Mouse (Mus musculus) myocyte (in vitro differentiated cells): Measurements from ENCODE around the gene Plcb1. TPM values are rescaled to one million over a fixed set of nuclear protein-coding genes. Genes with fewer than 3 reads are reported as not detected.

ENCODE experiments used
- H3K27me3 ChIP-seq: one replicate; pipeline ENCODE4 v1.6.1; 2011; ENCODE audit not compliant: control insufficient read depth, insufficient read depth, insufficient read length
- H3K36me3 ChIP-seq: one replicate; pipeline ENCODE4 v1.6.1; 2011; ENCODE audit not compliant: control insufficient read depth, insufficient read depth
- H3K4me2 ChIP-seq: one replicate; pipeline ENCODE4 v1.6.1; 2011; ENCODE audit warnings: low read depth, control low read depth
- H3K4me3 ChIP-seq: one replicate; pipeline ENCODE4 v1.5.1; 2011; ENCODE audit warnings: mild to moderate bottlenecking, control low read depth, moderate library complexity
- H3K79me2 ChIP-seq: one replicate; pipeline ENCODE4 v1.6.1; 2011; ENCODE audit not compliant: control insufficient read depth, insufficient read depth
- H3ac ChIP-seq: one replicate; pipeline ENCODE4 v1.6.1; 2011; ENCODE audit not compliant: control insufficient read depth, insufficient read length
- CEBPB ChIP-seq: IDR thresholded peaks from 2 replicates; pipeline ENCODE4 v1.6.1; 2011; ENCODE audit warnings: mild to moderate bottlenecking, moderate library complexity; ENCODE audit not compliant: poor library complexity, insufficient read depth, severe bottlenecking
- E2F4 ChIP-seq: IDR thresholded peaks from one replicate; pipeline ENCODE4 v1.6.1; 2011; ENCODE audit warnings: mild to moderate bottlenecking, control low read depth, moderate library complexity; ENCODE audit not compliant: insufficient read depth
- MAX ChIP-seq: IDR thresholded peaks from one replicate; pipeline ENCODE4 v1.6.1; 2011; ENCODE audit warnings: low read depth, mild to moderate bottlenecking, control low read depth
- MYOD1 ChIP-seq, 3 experiments: IDR thresholded peaks; one replicate each; pipeline ENCODE4 v1.6.1; 2011; ENCODE audit warnings: control low read depth in 2 of 3, low read depth in 2 of 3, mild to moderate bottlenecking in 2 of 3, moderate library complexity in 1 of 3; ENCODE audit not compliant: insufficient read length in 2 of 3, control insufficient read depth in 1 of 3
- MYOG ChIP-seq, 3 experiments: IDR thresholded peaks; one replicate each; pipeline ENCODE4 v1.6.1; 2011; ENCODE audit warnings: control low read depth in 2 of 3, low read depth in 2 of 3, mild to moderate bottlenecking in 2 of 3; ENCODE audit not compliant: insufficient read length in 2 of 3, control insufficient read depth in 1 of 3, insufficient read depth in 1 of 3
- POLR2A ChIP-seq: IDR thresholded peaks from one replicate; pipeline ENCODE4 v1.6.1; 2011; ENCODE audit warnings: low read depth, mild to moderate bottlenecking, control low read depth, moderate library complexity; ENCODE audit not compliant: insufficient read length
- POLR2AphosphoS2 ChIP-seq: IDR thresholded peaks from one replicate; pipeline ENCODE4 v1.6.1; 2011; ENCODE audit warnings: low read depth, control low read depth; ENCODE audit not compliant: insufficient read length
- REST ChIP-seq: IDR thresholded peaks from one replicate; pipeline ENCODE4 v1.6.1; 2011; ENCODE audit warnings: mild to moderate bottlenecking, control low read depth, moderate library complexity; ENCODE audit not compliant: insufficient read depth, insufficient read length
- SRF ChIP-seq: IDR thresholded peaks from one replicate; pipeline ENCODE4 v1.6.1; 2011; ENCODE audit warnings: low read depth; ENCODE audit not compliant: control insufficient read depth, insufficient read length
- TCF12 ChIP-seq: IDR thresholded peaks from one replicate; pipeline ENCODE4 v1.6.1; 2011; ENCODE audit warnings: mild to moderate bottlenecking, control low read depth; ENCODE audit not compliant: poor library complexity, insufficient read depth, severe bottlenecking
- TCF3 ChIP-seq: IDR thresholded peaks from one replicate; pipeline ENCODE4 v1.6.1; 2011; ENCODE audit warnings: low read depth, control low read depth; ENCODE audit not compliant: insufficient read length
- USF1 ChIP-seq: IDR thresholded peaks from one replicate; pipeline ENCODE4 v1.6.1; 2011; ENCODE audit warnings: low read depth, mild to moderate bottlenecking, control low read depth, moderate library complexity
- polyA plus RNA-seq: library from polyadenylated mRNA; unstranded; fragments of >200 nt; fragmentation: generic; extraction: Trizol; gene quantifications from one replicate; pipeline ENCODE4 v1.2.1, GENCODE M21; 2012; ENCODE audit warnings: missing spikeins

Plcb1 gene
- polyA plus RNA-seq, 1 experiment = 0.76 TPM

GRCm38 (mm10) chr2:135010371-135010770, 224.5 kb downstream of the Plcb1 start:
- no peaks in the 10 kb centered on the region for H3K79me2 ChIP-seq
- no peaks in the 10 kb centered on the region for H3K27me3 ChIP-seq
- TF ChIP-seq POLR2A = no peak
- TF ChIP-seq TCF12 = no peak
- TF ChIP-seq POLR2AphosphoS2 = no peak
- no peak for TF ChIP-seq REST
- no peak for TF ChIP-seq MYOG (IDR thresholded peaks at IDR 0.05; ENCODE audit: control insufficient read depth in 1 of 3, insufficient read depth in 1 of 3, insufficient read length in 2 of 3, low read depth in 2 of 3)
- TF ChIP-seq CEBPB = no peak
- no peak for TF ChIP-seq SRF
- H3K4me3 ChIP-seq = no peak overlapping the region
- H3ac ChIP-seq = no peak overlapping the region
- no peaks in the 10 kb centered on the region for H3K36me3 ChIP-seq
- H3K4me2 ChIP-seq = no peak overlapping the region

- Histone ChIP-seq H3K4me3 (no peak overlapping the region), H3K27me3 (no peaks in the 10 kb centered on the region), H3ac (no peak overlapping the region), H3K79me2 (no peaks in the 10 kb centered on the region), H3K36me3 (no peaks in the 10 kb centered on the region), H3K4me2 (no peak overlapping the region)
- TF ChIP-seq USF1 (no peak), SRF (no peak), MYOD1 (IDR thresholded peaks at IDR 0.05; ENCODE audit: control insufficient read depth in 1 of 3, insufficient read length in 2 of 3, low read depth in 2 of 3) (no peak), MYOG (IDR thresholded peaks at IDR 0.05; ENCODE audit: control insufficient read depth in 1 of 3, insufficient read depth in 1 of 3, insufficient read length in 2 of 3, low read depth in 2 of 3) (no peak), REST (no peak), TCF12 (no peak), MAX (no peak), POLR2A (no peak), E2F4 (no peak), POLR2AphosphoS2 (no peak), TCF3 (no peak), CEBPB (no peak)
Measured at GRCm38 (mm10) chr2:135015501-135015900, 229.6 kb downstream of the Plcb1 start.

- H3K4me2 ChIP-seq = no peak overlapping the region
- no peak overlapping the region for H3ac ChIP-seq
- H3K27me3 ChIP-seq = no peaks in the 10 kb centered on the region
- no peaks in the 10 kb centered on the region for H3K79me2 ChIP-seq
- H3K4me3 ChIP-seq = no peak overlapping the region
- TF ChIP-seq E2F4 (no peak), POLR2A (no peak), MYOD1 (IDR thresholded peaks at IDR 0.05; ENCODE audit: control insufficient read depth in 1 of 3, insufficient read length in 2 of 3, low read depth in 2 of 3) (no peak), USF1 (no peak), TCF12 (no peak)
- no peaks in the 10 kb centered on the region for H3K36me3 ChIP-seq
Measured at GRCm38 (mm10) chr2:135018275-135018674, 232.4 kb downstream of the Plcb1 start.

- Histone ChIP-seq H3K36me3 (no peaks in the 10 kb centered on the region), H3K4me2 (no peak overlapping the region), H3K4me3 (no peak overlapping the region), H3ac (no peak overlapping the region), H3K27me3 (no peaks in the 10 kb centered on the region), H3K79me2 (no peaks in the 10 kb centered on the region)
- no peak for TF ChIP-seq TCF3
- no peak for TF ChIP-seq MYOD1 (IDR thresholded peaks at IDR 0.05; ENCODE audit: control insufficient read depth in 1 of 3, insufficient read length in 2 of 3, low read depth in 2 of 3)
- TF ChIP-seq SRF = no peak
- TF ChIP-seq TCF12 = no peak
- TF ChIP-seq E2F4 = no peak
- no peak for TF ChIP-seq REST
- TF ChIP-seq MAX = no peak
- TF ChIP-seq USF1 = no peak
- no peak for TF ChIP-seq MYOG (IDR thresholded peaks at IDR 0.05; ENCODE audit: control insufficient read depth in 1 of 3, insufficient read depth in 1 of 3, insufficient read length in 2 of 3, low read depth in 2 of 3)
- TF ChIP-seq POLR2A = no peak
- TF ChIP-seq CEBPB = no peak
- no peak for TF ChIP-seq POLR2AphosphoS2
Measured at GRCm38 (mm10) chr2:135018708-135019107, 232.8 kb downstream of the Plcb1 start.

- no peak overlapping the region for H3K4me3 ChIP-seq
- no peak overlapping the region for H3K4me2 ChIP-seq
- no peak overlapping the region for H3ac ChIP-seq
- no peaks in the 10 kb centered on the region for H3K27me3 ChIP-seq
- H3K36me3 ChIP-seq = no peaks in the 10 kb centered on the region
- TF ChIP-seq SRF = no peak
- no peak for TF ChIP-seq MYOD1 (IDR thresholded peaks at IDR 0.05; ENCODE audit: control insufficient read depth in 1 of 3, insufficient read length in 2 of 3, low read depth in 2 of 3)
- no peak for TF ChIP-seq CEBPB
- no peak for TF ChIP-seq USF1
- no peaks in the 10 kb centered on the region for H3K79me2 ChIP-seq
Measured at GRCm38 (mm10) chr2:135019588-135019987, 233.7 kb downstream of the Plcb1 start.

GRCm38 (mm10) chr2:135029288-135029687, 243.4 kb downstream of the Plcb1 start:
- Histone ChIP-seq H3K27me3 (no peaks in the 10 kb centered on the region), H3K4me3 (no peak overlapping the region), H3K79me2 (no peaks in the 10 kb centered on the region), H3K4me2 (no peak overlapping the region), H3K36me3 (no peaks in the 10 kb centered on the region), H3ac (no peak overlapping the region)
- no peak for TF ChIP-seq MYOG (IDR thresholded peaks at IDR 0.05; ENCODE audit: control insufficient read depth in 1 of 3, insufficient read depth in 1 of 3, insufficient read length in 2 of 3, low read depth in 2 of 3)
- no peak for TF ChIP-seq REST
- no peak for TF ChIP-seq SRF
- no peak for TF ChIP-seq TCF3
- no peak for TF ChIP-seq USF1
- no peak for TF ChIP-seq E2F4
- no peak for TF ChIP-seq MYOD1 (IDR thresholded peaks at IDR 0.05; ENCODE audit: control insufficient read depth in 1 of 3, insufficient read length in 2 of 3, low read depth in 2 of 3)
- TF ChIP-seq TCF12 = no peak
- TF ChIP-seq POLR2A = no peak
- no peak for TF ChIP-seq POLR2AphosphoS2
- TF ChIP-seq MAX = no peak
- no peak for TF ChIP-seq CEBPB
